Mouse (Mus musculus) ES-Bruce4 (cell line): ENCODE measurements around the gene Gm29866. TPM values are rescaled to one million over a fixed set of nuclear protein-coding genes. Genes with fewer than 3 reads are reported as not detected.
"Not testable (repeated sequence)": the region's sequence is repeated elsewhere in the genome, so short reads cannot be mapped to it uniquely, and the experiment has no call there.

Source experiments
- H3K27ac ChIP-seq: 2 replicates; pipeline ENCODE4 v1.5.1; 2012; ENCODE audit warnings: low read length, inconsistent platforms; ENCODE audit not compliant: insufficient read depth
- H3K27me3 ChIP-seq: 2 replicates; pipeline ENCODE4 v1.6.1; 2012; ENCODE audit warnings: mild to moderate bottlenecking, low read length, inconsistent platforms; ENCODE audit not compliant: control insufficient read depth, poor library complexity, insufficient read depth, severe bottlenecking
- H3K36me3 ChIP-seq: 2 replicates; pipeline ENCODE4 v1.6.1; 2012; ENCODE audit warnings: inconsistent platforms, mild to moderate bottlenecking, low read length, moderate library complexity; ENCODE audit not compliant: control insufficient read depth, poor library complexity, insufficient read depth, severe bottlenecking
- H3K4me1 ChIP-seq: one replicate; pipeline ENCODE4 v1.8.1; 2011; ENCODE audit warnings: low read length; ENCODE audit not compliant: control insufficient read depth, insufficient read depth
- H3K4me3 ChIP-seq: 2 replicates; pipeline ENCODE4 v1.5.1; 2011; ENCODE audit warnings: low read depth, mild to moderate bottlenecking, low read length
- H3K9ac ChIP-seq: 2 replicates; pipeline ENCODE4 v1.6.1; 2012; ENCODE audit warnings: low read depth, mild to moderate bottlenecking, inconsistent platforms; ENCODE audit not compliant: poor library complexity, severe bottlenecking
- H3K9me3 ChIP-seq: replicated peaks from 2 replicates; pipeline ENCODE4 v1.6.1; 2012; ENCODE audit warnings: mild to moderate bottlenecking, low read length, inconsistent platforms; ENCODE audit not compliant: control insufficient read depth, poor library complexity, insufficient read depth, severe bottlenecking
- polyA plus RNA-seq: library from polyadenylated mRNA; stranded (reverse); fragments of >200 nt; gene quantifications from 2 replicates; pipeline ENCODE4 v1.2.4, GENCODE M21; 2011; ENCODE audit warnings: low read depth; ENCODE audit not compliant: missing spikeins, insufficient read depth, insufficient read length

Gm29866 gene
- not detected in 2 replicates for polyA plus RNA-seq

- H3K9me3 ChIP-seq, H3K36me3 ChIP-seq, H3K9ac ChIP-seq, H3K27me3 ChIP-seq, H3K4me3 ChIP-seq, H3K4me1 ChIP-seq, H3K27ac ChIP-seq: not testable (repeated sequence)
Observed at GRCm38 (mm10) chrY:20993557-20993956, at the start of gene Gm29866. Gene Gm29866, minus strand, starts transcription at chrY:20993657.

Other genes with a start within 250 kb of the Gm29866 start
- gene Gm20909, start 170.9 kb upstream of the Gm29866 start, polyA plus RNA-seq = not detected in 2 replicates
- not detected in 2 replicates for gene Gm20865, start 247.9 kb upstream of the Gm29866 start, polyA plus RNA-seq